Mouse (Mus musculus) ES-Bruce4 (cell line): ENCODE data around the gene Fam102a. TPM values are rescaled to one million over a fixed set of nuclear protein-coding genes. Genes with fewer than 3 reads are reported as not detected.

Source experiments
- H3K27ac ChIP-seq: 2 replicates; pipeline ENCODE4 v1.5.1; 2012; ENCODE audit warnings: low read length, inconsistent platforms; ENCODE audit not compliant: insufficient read depth
- H3K27me3 ChIP-seq: 2 replicates; pipeline ENCODE4 v1.6.1; 2012; ENCODE audit warnings: mild to moderate bottlenecking, low read length, inconsistent platforms; ENCODE audit not compliant: control insufficient read depth, poor library complexity, insufficient read depth, severe bottlenecking
- H3K36me3 ChIP-seq: 2 replicates; pipeline ENCODE4 v1.6.1; 2012; ENCODE audit warnings: inconsistent platforms, mild to moderate bottlenecking, low read length, moderate library complexity; ENCODE audit not compliant: control insufficient read depth, poor library complexity, insufficient read depth, severe bottlenecking
- H3K4me1 ChIP-seq: one replicate; pipeline ENCODE4 v1.8.1; 2011; ENCODE audit warnings: low read length; ENCODE audit not compliant: control insufficient read depth, insufficient read depth
- H3K4me3 ChIP-seq: 2 replicates; pipeline ENCODE4 v1.5.1; 2011; ENCODE audit warnings: low read depth, mild to moderate bottlenecking, low read length
- H3K9ac ChIP-seq: 2 replicates; pipeline ENCODE4 v1.6.1; 2012; ENCODE audit warnings: low read depth, mild to moderate bottlenecking, inconsistent platforms; ENCODE audit not compliant: poor library complexity, severe bottlenecking
- H3K9me3 ChIP-seq: replicated peaks from 2 replicates; pipeline ENCODE4 v1.6.1; 2012; ENCODE audit warnings: mild to moderate bottlenecking, low read length, inconsistent platforms; ENCODE audit not compliant: control insufficient read depth, poor library complexity, insufficient read depth, severe bottlenecking
- CTCF ChIP-seq: IDR thresholded peaks from one replicate; pipeline ENCODE4 v1.8.1; 2011; ENCODE audit warnings: low read depth, low read length
- EP300 ChIP-seq: IDR thresholded peaks from 2 replicates; pipeline ENCODE4 v1.6.1; 2011; ENCODE audit warnings: low read depth, low read length; ENCODE audit not compliant: insufficient read depth
- POLR2A ChIP-seq: IDR thresholded peaks from one replicate; pipeline ENCODE4 v1.8.1; 2011; ENCODE audit warnings: low read length; ENCODE audit not compliant: insufficient read depth
- polyA plus RNA-seq: library from polyadenylated mRNA; stranded (reverse); fragments of >200 nt; gene quantifications from 2 replicates; pipeline ENCODE4 v1.2.4, GENCODE M21; 2011; ENCODE audit warnings: low read depth; ENCODE audit not compliant: missing spikeins, insufficient read depth, insufficient read length

The Fam102a gene
- polyA plus RNA-seq, 1 experiment: 12.2 TPM

DNA sequence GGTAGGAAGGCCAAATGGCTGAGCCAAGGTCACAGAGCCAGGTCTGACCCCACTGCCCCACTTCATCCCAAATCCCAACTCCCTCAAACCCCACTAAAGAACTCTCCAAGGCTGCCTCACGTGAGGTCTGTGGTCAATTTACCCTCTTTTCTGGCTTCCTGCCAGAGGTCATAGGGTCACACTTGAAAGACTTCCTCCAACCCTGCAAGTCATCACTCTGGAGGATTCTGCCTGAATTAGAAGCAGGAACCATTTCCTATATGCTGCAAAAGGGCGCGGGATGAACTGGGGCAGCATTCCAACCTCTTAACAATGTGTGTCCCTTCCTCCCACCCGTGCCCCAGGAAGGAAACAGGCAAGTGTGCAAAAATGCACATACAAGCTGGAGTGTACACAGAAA is 25.8 kb upstream of the Fam102a start:
- Histone ChIP-seq H3K36me3 (no peaks in the 10 kb centered on the region), H3K27ac (peak overlapping the region; percentile 4), H3K27me3 (no peaks in the 10 kb centered on the region), H3K4me3 (no peak overlapping the region), H3K4me1 (peaks cover 6% of the 10 kb centered on the region), H3K9ac (no peak overlapping the region), H3K9me3 (no peaks in the 10 kb centered on the region)
- TF ChIP-seq CTCF: no peak
- no peak for TF ChIP-seq POLR2A
- TF ChIP-seq EP300: no peak

DNA sequence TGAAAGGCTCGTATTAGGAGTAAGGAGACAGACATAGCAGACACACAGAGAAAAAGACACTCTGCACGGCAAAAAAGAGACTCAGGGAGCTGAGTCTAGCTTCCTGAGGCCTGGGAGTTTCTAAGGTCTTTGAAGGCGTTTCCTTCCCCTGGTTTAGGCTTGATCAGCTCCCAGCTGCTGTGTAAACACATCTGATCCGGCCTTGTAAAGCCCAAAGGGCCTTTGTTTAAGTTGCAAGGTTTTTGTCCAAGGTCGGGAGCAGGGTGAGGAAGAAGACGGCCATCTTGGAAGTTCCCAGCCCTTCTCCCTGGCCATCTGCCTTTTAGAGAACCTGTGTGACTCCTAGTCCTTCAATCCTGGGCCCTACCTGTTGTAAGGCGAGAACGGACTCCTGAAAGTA is 25.2 kb upstream of the Fam102a start:
- H3K4me3 ChIP-seq: no peak overlapping the region
- H3K4me1 ChIP-seq: peaks cover 6% of the 10 kb centered on the region
- H3K36me3 ChIP-seq: no peaks in the 10 kb centered on the region
- TF ChIP-seq POLR2A (no peak), EP300 (no peak), CTCF (no peak)
- H3K9ac ChIP-seq: no peak overlapping the region
- peak overlapping the region; percentile 4 for H3K27ac ChIP-seq
- no peaks in the 10 kb centered on the region for H3K9me3 ChIP-seq
- no peaks in the 10 kb centered on the region for H3K27me3 ChIP-seq

DNA sequence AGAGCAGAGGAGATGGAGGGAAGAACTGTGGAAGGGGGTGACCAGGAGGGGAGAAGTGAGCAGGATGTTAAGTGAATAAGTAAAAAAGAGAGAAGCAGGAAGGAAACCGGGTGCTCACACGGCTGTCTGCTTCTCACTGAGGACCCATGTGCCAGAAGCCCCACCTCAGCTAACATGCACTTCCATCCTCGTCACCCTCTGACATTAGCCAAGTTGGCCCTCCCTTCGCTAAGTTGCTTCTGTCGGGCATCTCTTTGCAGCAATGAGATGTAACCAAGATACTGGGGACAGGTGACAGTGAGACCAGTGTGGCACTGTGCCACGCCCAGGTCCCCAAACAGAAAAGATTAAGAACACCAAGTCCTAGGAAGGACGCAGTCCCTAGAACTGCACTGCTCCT is 22.5 kb upstream of the Fam102a start:
- TF ChIP-seq CTCF (no peak), EP300 (no peak), POLR2A (no peak)
- H3K9me3 ChIP-seq: no peaks in the 10 kb centered on the region
- no peak overlapping the region for H3K9ac ChIP-seq
- peaks cover 5% of the 10 kb centered on the region for H3K4me1 ChIP-seq
- H3K27me3 ChIP-seq: no peaks in the 10 kb centered on the region
- no peak overlapping the region for H3K27ac ChIP-seq
- H3K36me3 ChIP-seq: no peaks in the 10 kb centered on the region
- no peak overlapping the region for H3K4me3 ChIP-seq

DNA sequence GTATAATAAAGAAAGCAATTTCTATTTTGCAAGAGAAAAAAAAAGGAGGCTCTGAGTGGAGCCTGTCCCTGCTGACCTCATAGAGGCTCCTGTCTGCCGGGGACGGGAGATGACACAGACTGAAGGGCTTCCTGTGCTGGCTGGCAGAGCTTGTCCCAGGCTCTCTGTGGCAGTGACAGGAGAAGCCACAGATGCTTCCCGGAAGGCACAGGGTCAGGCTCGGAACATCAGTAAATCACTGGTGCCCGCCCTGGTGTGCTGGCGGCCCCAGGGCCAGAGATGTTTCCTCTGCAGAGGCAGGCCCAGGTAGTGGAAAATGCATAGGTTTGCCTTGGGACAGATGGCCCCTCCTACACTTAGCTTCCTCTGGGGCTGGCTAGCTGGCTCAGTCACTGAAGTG is 20.8 kb upstream of the Fam102a start:
- no peak overlapping the region for H3K27ac ChIP-seq
- no peaks in the 10 kb centered on the region for H3K27me3 ChIP-seq
- TF ChIP-seq EP300 (no peak), CTCF (no peak), POLR2A (no peak)
- 0 out of 2 replicates have a peak overlapping the region, but pooled peaks have one; percentile 4 for H3K4me3 ChIP-seq
- H3K9me3 ChIP-seq: no peaks in the 10 kb centered on the region
- peak overlapping the region; percentile 9; the same call in 1 of the 2 replicates for H3K9ac ChIP-seq
- no peaks in the 10 kb centered on the region for H3K36me3 ChIP-seq
- H3K4me1 ChIP-seq: peaks cover 2% of the 10 kb centered on the region

DNA sequence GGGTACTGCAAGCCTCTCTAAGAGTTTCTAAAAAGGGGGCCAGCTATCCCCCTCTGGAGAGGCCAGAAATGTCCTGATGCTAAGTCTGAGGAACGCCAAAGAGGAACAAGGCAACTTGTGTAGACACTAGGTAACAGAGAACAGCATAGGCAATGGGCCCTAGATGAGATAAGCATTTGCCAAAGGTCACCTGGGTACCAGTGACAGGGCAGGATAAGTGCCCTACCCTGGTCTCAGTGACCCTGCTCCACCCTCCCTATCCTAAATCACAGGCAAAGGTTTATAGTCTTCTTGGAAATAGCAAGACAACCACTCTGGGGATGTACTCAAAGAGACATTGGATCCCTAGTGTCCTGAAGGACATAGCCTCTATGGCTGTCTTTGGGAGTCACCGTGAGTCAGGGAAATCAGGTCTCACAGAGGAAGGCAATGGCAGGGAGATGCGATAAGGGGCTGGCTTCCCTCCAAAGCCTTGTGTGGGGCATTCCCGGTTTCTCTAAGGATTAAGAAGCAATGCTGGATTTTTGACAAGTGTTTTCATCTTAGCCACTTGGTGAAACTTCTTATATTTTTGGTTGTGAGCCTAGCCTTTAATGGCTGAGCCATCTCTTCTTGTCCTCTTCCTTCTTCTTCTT is 17.8 kb upstream of the Fam102a start:
- H3K4me3 ChIP-seq: no peak overlapping the region
- no peaks in the 10 kb centered on the region for H3K36me3 ChIP-seq
- H3K9ac ChIP-seq: no peak overlapping the region
- no peaks in the 10 kb centered on the region for H3K9me3 ChIP-seq
- TF ChIP-seq EP300 (no peak), POLR2A (no peak), CTCF (no peak)
- no peak overlapping the region for H3K27ac ChIP-seq
- no peaks in the 10 kb centered on the region for H3K27me3 ChIP-seq
- H3K4me1 ChIP-seq: no peaks in the 10 kb centered on the region

DNA sequence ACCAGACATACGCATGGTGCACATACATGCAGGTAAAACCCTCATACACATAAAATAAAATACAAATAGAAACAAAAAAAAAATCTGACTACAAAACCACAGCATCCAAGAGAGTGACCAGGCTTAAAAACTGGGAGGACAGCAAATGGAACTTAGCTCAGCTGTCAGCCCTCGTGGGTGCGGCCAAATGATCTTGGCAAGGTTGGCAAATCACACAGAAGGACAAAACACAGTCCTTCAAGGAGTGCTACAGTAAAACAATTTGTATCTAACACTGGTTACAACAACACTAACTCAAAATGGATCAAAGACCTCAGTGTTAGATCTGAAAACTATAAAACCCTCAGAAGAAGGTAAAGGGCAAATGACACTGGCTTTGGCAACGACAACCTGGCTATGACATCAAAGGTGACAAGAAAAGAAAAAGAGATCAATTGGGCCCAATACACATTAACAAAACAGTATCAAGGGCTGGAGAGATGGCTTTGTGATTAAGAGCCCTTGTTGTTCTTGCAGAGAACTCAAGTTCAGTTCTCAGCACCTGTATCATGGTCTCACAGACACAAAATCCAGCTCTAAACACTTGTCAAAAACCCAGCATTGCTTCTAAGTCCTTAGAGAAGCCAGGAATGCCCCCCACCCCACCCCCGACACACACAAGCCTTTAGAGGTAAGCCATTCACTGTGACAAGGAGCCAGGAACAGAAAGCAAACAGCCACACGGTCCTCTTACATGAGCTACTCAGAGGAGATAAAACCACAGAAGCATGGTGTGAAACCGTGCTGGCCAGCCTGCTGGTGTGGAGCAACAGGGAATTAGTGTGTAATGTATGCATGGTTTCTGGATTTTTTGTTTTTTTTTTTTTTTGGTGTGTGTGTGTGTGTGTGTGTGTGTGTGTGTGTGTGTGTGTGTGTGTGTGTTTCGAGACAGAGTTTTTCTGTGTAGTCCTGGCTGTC is 14.8 kb upstream of the Fam102a start:
- Histone ChIP-seq H3K9ac (no peak overlapping the region), H3K27ac (no peak overlapping the region), H3K4me1 (peaks cover 2% of the 10 kb centered on the region), H3K36me3 (no peaks in the 10 kb centered on the region), H3K9me3 (no peaks in the 10 kb centered on the region), H3K27me3 (no peaks in the 10 kb centered on the region), H3K4me3 (no peak overlapping the region)
- TF ChIP-seq EP300 (no peak), CTCF (no peak), POLR2A (no peak)
